Mouse (Mus musculus) kidney, embryonic 15.5 days (tissue): ENCODE results near the gene Erbb3. TPM values are rescaled to one million over a fixed set of nuclear protein-coding genes. Genes with fewer than 3 reads are reported as not detected.

Experiments used
- microRNA-seq: library from miRNA; unstranded; fragments of <30 nt; microRNA quantifications from one replicate; pipeline ENCODE4, GENCODE M21; 2016
- polyA plus RNA-seq: library from polyadenylated mRNA; unstranded; fragments of >200 nt; fragmentation: Nextera tagmentation; extraction: Ambion mirVana; gene quantifications from 2 replicates; pipeline ENCODE4 v1.2.1, GENCODE M21; 2015

The Erbb3 gene
- polyA plus RNA-seq, 1 experiment from 2014 or later = 10.7 TPM

Small RNAs within 50 kb of the gene (microRNA-seq; reads per million reads assigned to microRNA genes)
- gene Gm47275 (not detected), gene Mir6917 (not detected)

Other genes starting within 250 kb of the Erbb3 start
- gene Coq10a, start 220.7 kb downstream of the Erbb3 start, polyA plus RNA-seq = 13.7 TPM in 2 replicates
- gene Ankrd52, start 212.5 kb downstream of the Erbb3 start, polyA plus RNA-seq = 13.6 and 14.5 TPM in 2 replicates
- 41.5 and 47.1 TPM in 2 replicates for gene Slc39a5, start 188.4 kb downstream of the Erbb3 start, polyA plus RNA-seq
- 82.8 and 92.6 TPM in 2 replicates for gene Nabp2, start 178.2 kb downstream of the Erbb3 start, polyA plus RNA-seq
- 45.1 and 45.9 TPM in 2 replicates for gene Rnf41, start 178.0 kb downstream of the Erbb3 start, polyA plus RNA-seq
- 75.9 and 77.2 TPM in 2 replicates for gene Smarcc2, start 130.4 kb downstream of the Erbb3 start, polyA plus RNA-seq
- gene Myl6, start 95.5 kb downstream of the Erbb3 start, polyA plus RNA-seq = 1,170 and 1,259 TPM in 2 replicates
- 4.2 and 4.7 TPM in 2 replicates for gene Myl6b, start 91.0 kb downstream of the Erbb3 start, polyA plus RNA-seq
- 19.4 and 22.8 TPM in 2 replicates for gene Esyt1, start 63.8 kb downstream of the Erbb3 start, polyA plus RNA-seq
- gene Zc3h10, start 41.9 kb downstream of the Erbb3 start, polyA plus RNA-seq = 16.2 and 17.7 TPM in 2 replicates
- gene Rpl41, start 40.3 kb downstream of the Erbb3 start, polyA plus RNA-seq = 4,214 and 4,446 TPM in 2 replicates
- gene Pa2g4, start 23.7 kb downstream of the Erbb3 start, polyA plus RNA-seq = 205 and 207 TPM in 2 replicates
- 752 and 867 TPM in 2 replicates for gene Rps26, start 37.1 kb upstream of the Erbb3 start, polyA plus RNA-seq
- 1.9 and 2.2 TPM in 2 replicates for gene Ikzf4, start 56.3 kb upstream of the Erbb3 start, polyA plus RNA-seq
- gene Suox, start 84.4 kb upstream of the Erbb3 start, polyA plus RNA-seq = 11.7 and 13.2 TPM in 2 replicates
- gene Rab5b, start 106.6 kb upstream of the Erbb3 start, polyA plus RNA-seq = 71.4 and 72.3 TPM in 2 replicates
- 1.2 TPM in 2 replicates for gene Pmel, start 114.5 kb upstream of the Erbb3 start, polyA plus RNA-seq
- 106 and 107 TPM in 2 replicates for gene Cdk2, start 115.4 kb upstream of the Erbb3 start, polyA plus RNA-seq
- 5.9 and 6.0 TPM in 2 replicates for gene Dgka, start 155.2 kb upstream of the Erbb3 start, polyA plus RNA-seq
- gene Pym1, start 158.2 kb upstream of the Erbb3 start, polyA plus RNA-seq = 40.2 and 41.4 TPM in 2 replicates
- 0.73 and 1.6 TPM in 2 replicates for gene Mmp19, start 201.3 kb upstream of the Erbb3 start, polyA plus RNA-seq
- gene Dnajc14, start 214.4 kb upstream of the Erbb3 start, polyA plus RNA-seq = 54.0 and 56.0 TPM in 2 replicates
- 16.7 and 20.6 TPM in 2 replicates for gene Tmem198b, start 214.7 kb upstream of the Erbb3 start, polyA plus RNA-seq
- gene Sarnp, start 227.7 kb upstream of the Erbb3 start, polyA plus RNA-seq = 208 and 213 TPM in 2 replicates
- 80.9 and 83.4 TPM in 2 replicates for gene Ormdl2, start 232.0 kb upstream of the Erbb3 start, polyA plus RNA-seq